Mouse (Mus musculus) spleen, adult 10 weeks (tissue): Measurements from ENCODE around the gene Kdf1. TPM values are rescaled to one million over a fixed set of nuclear protein-coding genes. Genes with fewer than 3 reads are reported as not detected.

ENCODE experiments used
- polyA plus RNA-seq: library from polyadenylated mRNA; stranded (reverse); fragments of 350-450 nt; fragmentation: Illumina TruSeq; extraction: RNeasy Lipid Tissue Mini Kit (QIAGEN cat#74804); gene quantifications from one replicate; pipeline ENCODE4 v1.2.3, GENCODE M21; 2015; ENCODE audit warnings: low replicate concordance; ENCODE audit not compliant: insufficient read depth

The Kdf1 gene
- not detected for polyA plus RNA-seq

DNA sequence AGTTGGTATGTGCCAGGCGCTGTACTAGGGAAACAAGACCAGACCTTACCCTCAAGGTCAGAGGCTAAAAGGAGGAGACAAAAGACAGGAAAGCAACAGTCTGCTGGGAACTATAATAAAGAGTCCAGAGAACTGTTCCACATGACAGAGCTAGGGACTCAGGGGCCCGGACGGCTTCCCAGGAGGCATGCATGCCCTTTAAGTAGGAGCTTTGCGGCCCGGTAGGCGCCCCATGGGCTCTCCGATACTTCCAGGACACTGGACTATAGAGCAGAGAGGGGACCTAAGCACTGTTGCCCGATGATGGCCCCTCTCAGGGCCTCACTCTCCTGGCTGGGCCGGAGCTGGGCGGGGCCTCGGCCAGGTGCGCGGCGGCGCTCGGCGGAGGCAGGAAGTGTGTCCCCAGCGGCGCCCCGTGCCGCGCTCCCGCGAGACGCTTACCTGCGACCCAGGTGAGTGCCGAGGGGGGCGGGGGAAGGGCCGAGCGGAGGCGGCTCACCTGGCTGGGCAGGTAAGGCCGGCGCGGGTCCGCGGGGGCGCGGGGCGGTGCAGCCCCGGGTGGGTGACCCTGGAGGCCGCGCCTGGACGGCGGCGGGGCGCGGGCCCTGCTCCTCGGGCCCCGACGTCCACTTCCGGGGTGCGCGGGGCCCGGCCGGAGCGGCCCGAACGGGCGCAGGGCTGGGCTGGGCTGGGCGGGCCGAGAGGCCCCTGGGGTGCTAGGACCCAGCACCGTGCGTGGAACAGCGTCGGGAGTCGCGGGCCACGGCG, at the start of gene Kdf1:
Gene Kdf1 (plus strand): TSS at position 363 of the 768 bp plus-strand sequence.

DNA sequence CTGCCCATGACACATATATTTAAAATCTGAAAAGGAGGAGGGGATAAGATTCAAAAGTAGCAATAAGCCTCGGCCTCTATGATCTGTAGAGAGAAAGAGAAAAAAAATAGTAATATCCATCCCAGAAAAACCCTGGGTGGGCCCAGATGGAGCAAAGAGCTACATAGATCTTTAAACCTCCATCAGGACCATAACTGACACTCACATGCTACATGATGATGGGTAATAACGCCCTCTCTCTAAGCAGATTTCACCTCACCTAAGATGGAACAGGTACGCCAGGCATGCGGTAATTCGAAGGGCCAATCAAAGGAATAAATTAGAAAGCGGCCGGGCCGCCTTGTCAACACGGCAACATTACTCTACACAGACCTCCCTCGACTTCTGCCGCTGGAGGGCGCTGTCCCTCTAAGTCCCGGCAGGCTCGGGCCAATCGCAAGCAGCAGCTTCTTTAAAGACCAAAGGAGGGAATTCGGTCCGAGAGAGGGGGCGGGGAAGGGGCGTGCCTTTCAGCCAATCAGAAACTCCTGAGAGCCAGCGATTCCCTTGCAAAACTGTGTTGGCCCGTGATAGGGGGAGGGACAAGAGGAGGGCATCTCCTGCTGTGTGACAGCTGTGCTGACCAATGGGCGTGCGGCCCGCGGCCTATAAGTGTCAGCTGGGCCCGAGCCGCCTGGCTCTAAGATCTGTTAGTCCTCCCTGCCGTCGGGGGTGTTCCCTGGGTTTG, 39.1 kb upstream of the Kdf1 start, which contains the start of gene Tent5b:
Gene Tent5b (plus strand): TSS at position 675 of the 727 bp plus-strand sequence.

DNA sequence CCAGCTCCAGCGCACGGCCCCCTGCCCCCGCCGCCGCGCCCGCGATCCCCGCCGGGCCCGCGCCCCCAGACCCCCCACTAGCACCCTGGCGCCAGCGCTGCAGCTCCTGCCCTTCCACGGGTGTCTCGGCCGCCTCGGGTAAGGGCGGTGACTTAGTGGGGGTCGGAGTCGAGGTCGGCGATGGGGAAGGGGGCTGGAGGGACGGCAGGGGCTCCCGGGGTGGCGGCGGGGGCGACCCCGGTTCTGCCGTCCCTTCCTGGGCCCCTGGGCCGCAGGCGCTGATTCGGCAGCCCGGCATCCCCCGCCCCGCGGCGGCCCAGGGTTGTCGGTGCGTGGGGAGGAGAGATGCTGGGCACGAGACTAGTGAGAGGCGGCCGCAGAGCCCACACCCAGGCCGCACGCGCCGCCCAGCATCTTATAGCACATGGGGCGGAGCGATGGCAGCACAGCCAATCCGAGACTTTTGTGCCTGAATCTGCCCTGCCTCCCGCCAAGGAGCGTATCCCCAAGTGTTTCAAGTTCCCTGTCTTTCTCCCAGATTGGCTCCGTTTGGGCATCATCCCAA, 20.5 kb upstream of the Kdf1 start, which contains the start of gene Trnp1:
Gene Trnp1 (minus strand): TSS at position 391 of the 565 bp plus-strand sequence.

DNA sequence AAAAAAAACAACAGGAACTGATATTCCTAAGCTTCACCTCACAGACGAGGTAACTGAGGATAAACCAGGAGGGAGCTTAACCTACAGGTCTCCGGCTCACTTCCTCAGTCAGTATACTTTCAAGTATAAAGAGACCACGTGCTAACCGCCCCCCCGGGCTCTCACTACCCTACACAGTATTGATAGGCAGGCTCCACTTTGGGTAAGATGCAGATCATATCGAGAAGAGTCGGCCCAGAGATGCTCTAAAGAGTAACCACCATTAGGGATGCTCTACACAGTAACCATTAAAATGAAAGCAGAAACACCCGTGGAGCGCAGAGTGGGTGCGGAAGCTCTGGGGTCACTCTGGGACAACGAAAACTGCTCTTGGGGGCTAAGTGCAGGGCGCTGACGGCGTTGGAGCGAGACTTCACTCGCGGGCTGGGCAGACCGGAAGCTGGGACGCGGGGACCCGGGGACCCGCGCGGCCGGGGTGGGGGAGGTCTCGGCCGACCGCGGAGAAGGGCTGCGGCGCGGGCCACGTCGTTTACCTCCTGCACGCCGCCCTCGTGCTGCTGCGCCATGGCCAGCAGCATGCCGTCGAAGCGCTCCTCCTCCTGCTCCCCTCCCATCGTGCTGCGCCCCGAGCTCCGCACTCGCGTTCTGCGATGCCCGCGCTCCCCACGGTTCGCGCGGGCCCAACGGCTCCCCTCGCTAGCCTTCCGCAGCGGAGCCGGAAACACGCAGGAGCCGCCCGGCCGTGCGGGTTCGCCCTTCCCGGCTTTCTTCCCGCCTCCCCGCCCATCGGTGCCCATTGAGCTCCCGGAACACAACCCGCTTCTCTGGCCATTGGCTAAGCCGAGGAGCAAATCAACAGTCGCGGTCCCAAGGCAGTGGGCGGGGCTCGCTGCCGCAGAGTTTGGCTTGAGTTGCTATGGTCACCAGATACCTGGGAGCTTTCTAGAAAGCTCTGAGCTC, 26.8 kb downstream of the Kdf1 start, which contains the start of gene Nudc:
Gene Nudc (minus strand): TSS at position 725 of the 960 bp plus-strand sequence.

DNA sequence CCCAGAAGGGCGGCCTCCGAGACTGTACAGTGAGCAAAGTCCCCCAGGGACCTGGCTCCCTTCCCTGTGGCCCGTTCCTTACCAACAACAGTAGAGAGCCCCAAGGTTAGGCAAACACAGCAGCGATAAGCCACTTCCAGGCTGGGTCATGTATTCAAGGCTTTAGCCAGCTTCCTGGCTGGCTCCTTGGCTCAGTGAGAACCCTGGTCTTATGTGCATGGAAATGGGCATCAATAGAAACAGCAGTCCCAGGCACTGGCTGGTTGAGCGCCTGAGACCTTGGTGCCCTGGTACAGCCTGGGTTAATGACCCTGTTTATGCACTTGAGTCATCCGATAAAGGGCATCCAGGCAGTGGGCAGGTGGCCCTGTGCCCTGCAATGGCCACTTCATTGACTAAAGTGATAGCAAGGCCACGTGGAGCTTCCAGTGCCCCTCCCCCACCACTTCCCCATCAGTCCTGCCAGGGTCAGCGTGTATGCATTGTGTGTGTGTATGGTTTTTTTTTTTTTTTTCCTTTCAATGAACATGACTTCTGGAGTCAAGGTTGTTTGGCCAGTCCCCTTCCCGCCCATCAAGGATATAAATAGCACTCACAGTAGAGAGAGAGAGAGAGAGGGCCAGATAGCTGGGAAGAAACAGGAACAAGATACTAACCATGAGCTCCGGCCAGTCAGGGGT, 34.1 kb downstream of the Kdf1 start, which contains the start of gene Nr0b2:
Gene Nr0b2 (plus strand): TSS at position 609 of the 680 bp plus-strand sequence.

DNA sequence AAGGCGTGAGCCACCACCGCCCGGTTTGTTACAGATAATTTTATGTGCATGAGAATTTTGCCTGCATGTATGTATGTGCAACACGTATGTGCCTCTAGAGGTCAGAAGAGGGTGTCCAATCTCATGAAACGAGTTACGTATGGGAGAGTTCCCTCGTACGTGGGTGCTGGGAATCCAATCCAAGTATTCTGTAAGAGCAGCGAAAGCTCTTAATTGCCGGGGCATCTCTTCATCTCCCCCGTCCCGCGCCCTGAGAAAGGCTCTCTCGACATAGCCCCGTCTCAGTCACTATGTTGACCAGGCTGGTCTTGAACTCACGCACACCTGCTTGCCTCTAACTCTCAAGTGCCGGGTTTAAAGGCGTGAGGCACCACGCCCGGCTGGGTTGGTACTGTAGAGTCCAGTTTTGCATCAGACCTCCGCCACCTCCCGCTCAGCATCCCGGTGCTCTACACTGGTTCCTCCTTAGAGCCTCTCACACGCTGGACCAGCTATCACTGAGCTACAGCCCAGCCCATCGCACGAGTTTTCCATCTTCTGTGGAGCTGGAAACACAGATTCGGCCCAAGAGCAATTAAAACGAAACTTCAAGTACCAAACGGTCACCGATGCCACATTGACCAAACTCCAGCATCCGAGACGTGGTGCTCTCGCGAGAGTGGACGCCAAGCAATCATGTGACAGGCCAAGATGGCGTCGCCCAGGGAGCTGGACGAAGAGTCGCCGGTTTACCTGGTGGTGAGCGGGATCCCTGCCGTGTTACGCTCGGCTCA, 55.5 kb downstream of the Kdf1 start, which contains the start of gene Gpatch3:
Gene Gpatch3 (plus strand): TSS at position 676 of the 773 bp plus-strand sequence.

Other genes with a start within 250 kb of the Kdf1 start
- gene Tmem222, start 241.2 kb upstream of the Kdf1 start, polyA plus RNA-seq: 26.6 TPM
- 8.3 TPM for gene Wdtc1, start 165.5 kb upstream of the Kdf1 start, polyA plus RNA-seq
- 12.0 TPM for gene Slc9a1, start 149.3 kb upstream of the Kdf1 start, polyA plus RNA-seq
- gene Tent5b, start 38.8 kb upstream of the Kdf1 start, polyA plus RNA-seq: 0.12 TPM
- gene Trnp1, start 20.4 kb upstream of the Kdf1 start, polyA plus RNA-seq: 1.0 TPM
- gene Nudc, start 27.0 kb downstream of the Kdf1 start, polyA plus RNA-seq: 78.9 TPM
- gene Nr0b2, start 34.4 kb downstream of the Kdf1 start, polyA plus RNA-seq: not detected
- 7.4 TPM for gene Gpatch3, start 55.8 kb downstream of the Kdf1 start, polyA plus RNA-seq
- gene Gpn2, start 65.4 kb downstream of the Kdf1 start, polyA plus RNA-seq: 6.8 TPM
- 5.5 TPM for gene Sfn, start 83.2 kb downstream of the Kdf1 start, polyA plus RNA-seq
- 106 TPM for gene Zdhhc18, start 131.2 kb downstream of the Kdf1 start, polyA plus RNA-seq
- 17.2 TPM for gene Pigv, start 153.7 kb downstream of the Kdf1 start, polyA plus RNA-seq
- gene Arid1a, start 237.8 kb downstream of the Kdf1 start, polyA plus RNA-seq: 89.7 TPM